Mouse (Mus musculus) liver, adult 2 months (tissue): Measurements from ENCODE around the gene Psenen. TPM values are rescaled to one million over a fixed set of nuclear protein-coding genes. Genes with fewer than 3 reads are reported as not detected.

Experiments
- DNase-seq: peaks from one replicate; pipeline ENCODE4 v3.0.0-alpha.2; 2011; ENCODE audit warnings: low read depth, low spot score; ENCODE audit errors: extremely low read depth
- H3K27ac ChIP-seq: fragments of 200-500 bp; replicated peaks from 2 replicates; pipeline ENCODE4 v1.5.1; 2012; ENCODE audit warnings: low read depth, mild to moderate bottlenecking, control low read depth, inconsistent platforms, low read length; ENCODE audit not compliant: insufficient read depth
- H3K27me3 ChIP-seq: fragments of 200-500 bp; 2 replicates; pipeline ENCODE4 v1.6.1; 2012; ENCODE audit warnings: mild to moderate bottlenecking, moderate library complexity, low read length, inconsistent platforms; ENCODE audit not compliant: control insufficient read depth, insufficient read depth
- H3K36me3 ChIP-seq: fragments of 200-500 bp; 2 replicates; pipeline ENCODE4 v1.6.1; 2012; ENCODE audit warnings: low read length, inconsistent platforms; ENCODE audit not compliant: control insufficient read depth, insufficient read depth
- H3K4me1 ChIP-seq: fragments of 200-500 bp; 2 replicates; pipeline ENCODE4 v1.6.1; 2011; ENCODE audit warnings: low read length; ENCODE audit not compliant: control insufficient read depth, insufficient read depth
- H3K4me3 ChIP-seq: fragments of 200-500 bp; 2 replicates; pipeline ENCODE4 v1.5.1; 2011; ENCODE audit warnings: low read depth, mild to moderate bottlenecking, control low read depth, low read length, moderate library complexity; ENCODE audit not compliant: insufficient read depth
- H3K79me2 ChIP-seq: fragments of 200-500 bp; 2 replicates; pipeline ENCODE4 v1.6.1; 2012; ENCODE audit warnings: inconsistent platforms, mild to moderate bottlenecking, low read length, moderate library complexity; ENCODE audit not compliant: control insufficient read depth, insufficient read depth
- H3K9ac ChIP-seq: fragments of 200-500 bp; 2 replicates; pipeline ENCODE4 v1.6.1; 2012; ENCODE audit warnings: low read depth, mild to moderate bottlenecking, control low read depth, inconsistent platforms, low read length
- CTCF ChIP-seq: fragments of 200-500 bp; IDR thresholded peaks from 2 replicates; pipeline ENCODE4 v1.5.1; 2011; ENCODE audit warnings: low read depth, low read length, control low read depth
- POLR2A ChIP-seq: fragments of 200-500 bp; IDR thresholded peaks from 2 replicates; pipeline ENCODE4 v1.6.1; 2011; ENCODE audit warnings: low read length, control low read depth; ENCODE audit not compliant: insufficient read depth; ENCODE audit errors: extremely low read depth
- WGBS: fragments of 180-500 bp; shearing (Covaris S2); methylation state at CpG from one replicate; pipeline ENCODE4 v1.1.7; 2018; 5-methylcytosine and 5-hydroxymethylcytosine counted together
- polyA plus RNA-seq: library from polyadenylated mRNA; depleted of rRNA; stranded (reverse); fragments of >200 nt; gene quantifications from 2 replicates; pipeline ENCODE4 v1.2.3, GENCODE M21; 2012; rRNA removed
- total RNA-seq: library from RNA; depleted of rRNA; stranded (reverse); fragments of >200 nt; gene quantifications from 2 replicates; pipeline ENCODE4 v1.2.3, GENCODE M21; 2014; rRNA removed

The Psenen gene
- total RNA-seq (34.9 and 38.0 TPM in 2 replicates), polyA plus RNA-seq (126 and 149 TPM in 2 replicates)

GRCm38 (mm10) chr7:30563117-30563905 is at the start of gene Psenen, which contains the start of the genes U2af1l4 and Gm49396:
TSS of gene Psenen (minus strand) at chr7:30563627.
TSS of gene U2af1l4 (plus strand) at chr7:30563301.
TSS of gene Gm49396 (plus strand) at chr7:30563344.
- Histone ChIP-seq H3K36me3 (no peaks in the 10 kb centered on the region), H3K4me1 (peaks cover 12% of the 10 kb centered on the region), H3K4me3 (peak within 1 kb of the TSS; percentile 75), H3K27me3 (no peaks in the 10 kb centered on the region), H3K79me2 (no peaks in the 10 kb centered on the region), H3K27ac (peak within 1 kb of the TSS; percentile 89), H3K9ac (peak within 1 kb of the TSS; percentile 83)
- TF ChIP-seq POLR2A (0 out of 2 replicates have a peak, but pooled peaks have one; percentile 11), CTCF (no peak)
- under 1% methylated on average over 45 of the region's 45 CpGs for WGBS
- DNase-seq: peak; percentile 93

GRCm38 (mm10) chr7:30612654-30613402 is 49.4 kb upstream of the Psenen start, which contains the start of gene Upk1a:
TSS of gene Upk1a (minus strand) at chr7:30612847.
- Histone ChIP-seq H3K79me2 (no peaks in the 10 kb centered on the region), H3K27ac (no peak within 1 kb of the TSS), H3K27me3 (no peaks in the 10 kb centered on the region), H3K4me1 (no peaks in the 10 kb centered on the region), H3K4me3 (no peak within 1 kb of the TSS), H3K9ac (no peak within 1 kb of the TSS), H3K36me3 (peaks cover 9% of the 10 kb centered on the region)
- WGBS: 78% methylated on average over 8 of the region's 8 CpGs
- DNase-seq: no peak
- TF ChIP-seq CTCF (no peak), POLR2A (no peak)

- TF ChIP-seq CTCF (no peak), POLR2A (no peak)
- Histone ChIP-seq H3K27ac (no peak overlapping the region), H3K27me3 (no peaks in the 10 kb centered on the region), H3K4me3 (no peak overlapping the region), H3K79me2 (no peaks in the 10 kb centered on the region), H3K9ac (no peak overlapping the region), H3K4me1 (no peaks in the 10 kb centered on the region), H3K36me3 (no peaks in the 10 kb centered on the region)
- WGBS: 75% methylated on average over 7 of the region's 7 CpGs
- no peak for DNase-seq
These were observed 46.6 kb upstream of the Psenen start for GRCm38 (mm10) chr7:30610043-30610442.

DNA sequence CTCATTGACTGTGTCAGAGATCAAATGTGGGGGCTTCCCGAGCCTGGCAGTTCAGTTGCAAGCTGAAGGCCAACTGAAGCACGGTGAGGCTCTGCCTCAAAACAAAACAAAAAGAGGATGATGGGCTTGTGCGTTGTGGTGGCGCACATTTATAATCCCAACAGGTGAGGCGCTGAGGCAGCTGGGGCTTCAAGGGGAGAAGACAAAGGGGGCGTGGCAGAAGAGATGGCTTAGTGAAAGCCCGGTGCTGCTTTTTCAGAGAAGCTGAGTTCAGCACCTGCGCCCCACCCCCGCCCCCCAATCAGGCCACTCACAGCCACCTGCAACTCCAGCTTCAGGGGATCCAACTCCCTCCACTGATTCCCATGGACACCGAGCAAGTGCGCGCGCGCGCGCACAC is 45.0 kb upstream of the Psenen start:
- H3K4me3 ChIP-seq: no peak overlapping the region
- TF ChIP-seq POLR2A (no peak), CTCF (no peak)
- no peaks in the 10 kb centered on the region for H3K36me3 ChIP-seq
- DNase-seq: no peak
- H3K9ac ChIP-seq: no peak overlapping the region
- no peaks in the 10 kb centered on the region for H3K27me3 ChIP-seq
- no peak overlapping the region for H3K27ac ChIP-seq
- 66% methylated on average over 16 of the region's 16 CpGs for WGBS
- no peaks in the 10 kb centered on the region for H3K4me1 ChIP-seq
- no peaks in the 10 kb centered on the region for H3K79me2 ChIP-seq

GRCm38 (mm10) chr7:30607706-30608309 is 44.4 kb upstream of the Psenen start:
- Histone ChIP-seq H3K27me3 (no peaks in the 10 kb centered on the region), H3K4me3 (no peak overlapping the region), H3K79me2 (no peaks in the 10 kb centered on the region), H3K4me1 (no peaks in the 10 kb centered on the region), H3K27ac (no peak overlapping the region), H3K9ac (no peak overlapping the region), H3K36me3 (no peaks in the 10 kb centered on the region)
- DNase-seq: peak; percentile 28
- WGBS: 32% methylated on average over 8 of the region's 8 CpGs
- TF ChIP-seq CTCF (peak; percentile 84), POLR2A (no peak)
